Mouse (Mus musculus) fat pad, adult 2 months (tissue): ENCODE measurements around the gene Ssh3.

Experiments used
- DNase-seq: peaks from one replicate; pipeline ENCODE4 v3.0.0-alpha.2; 2011; ENCODE audit warnings: low read depth, low spot score; ENCODE audit errors: extremely low read depth

Gene Ssh3

DNA sequence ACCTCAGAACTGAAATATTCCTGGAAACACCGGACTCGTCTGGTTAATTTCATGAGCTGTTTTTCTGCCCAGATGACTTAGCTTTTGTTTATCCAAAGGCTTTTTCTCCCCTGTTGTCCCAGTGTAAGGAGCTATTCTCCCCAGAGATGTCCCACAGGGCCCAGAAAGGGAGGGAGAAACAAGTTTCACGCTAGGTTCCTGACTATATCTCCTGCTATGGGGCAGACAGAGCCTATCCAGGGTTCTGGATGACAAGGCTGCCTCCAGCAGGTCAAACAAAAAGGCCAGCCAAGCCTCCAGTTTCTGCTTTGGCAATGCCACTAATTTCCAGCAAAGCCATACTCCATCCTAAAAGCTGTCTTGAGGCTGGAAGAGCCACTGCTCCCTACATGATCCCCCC lies 51.1 kb downstream of the Ssh3 start:
- no peak for DNase-seq

GRCm38 (mm10) chr19:4217140-4217539 lies 51.8 kb downstream of the Ssh3 start:
- DNase-seq, result no peak

GRCm38 (mm10) chr19:4216041-4216685 lies 52.8 kb downstream of the Ssh3 start:
- no peak for DNase-seq

- DNase-seq, result no peak
Observed at GRCm38 (mm10) chr19:4215451-4215840, 53.5 kb downstream of the Ssh3 start.

- no peak for DNase-seq
Observed at GRCm38 (mm10) chr19:4214771-4215450, 54.1 kb downstream of the Ssh3 start.

DNA sequence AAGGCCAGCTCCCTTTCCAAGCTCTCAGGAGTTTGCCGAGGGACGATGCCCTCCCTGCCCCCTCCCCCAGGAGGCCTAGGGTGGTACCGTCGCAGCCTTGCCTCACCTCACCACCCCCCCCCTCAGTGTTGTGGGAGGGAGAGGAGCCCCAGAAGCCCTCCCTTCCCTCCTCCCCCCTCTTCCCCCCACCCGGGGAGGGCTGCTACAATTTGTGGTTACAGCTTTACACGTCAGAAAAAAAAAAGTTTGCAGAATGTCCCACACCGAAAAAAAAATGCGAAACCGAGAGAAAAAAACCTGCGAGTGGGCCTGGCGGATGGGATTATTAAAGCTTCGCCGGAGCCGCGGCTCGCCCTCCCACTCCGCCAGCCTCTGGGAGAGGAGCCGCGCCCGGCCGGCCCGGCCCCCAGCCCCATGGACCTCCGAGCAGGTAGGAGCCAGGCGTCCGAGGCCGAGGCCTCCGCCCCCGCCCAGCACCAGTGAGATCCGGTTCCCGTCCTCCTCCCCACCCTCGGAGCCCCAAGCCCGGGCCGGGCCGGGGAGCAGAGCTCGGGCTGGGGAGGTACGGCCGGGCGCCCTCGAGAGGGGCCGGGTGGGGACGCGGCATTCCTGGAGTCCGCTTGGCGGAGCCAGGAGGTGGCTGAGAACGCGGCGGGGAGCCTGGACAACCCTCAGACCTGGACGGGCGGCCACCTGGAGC lies 54.8 kb downstream of the Ssh3 start, which contains the start of the genes Clcf1 and AC109138.7:
Clcf1 (plus strand) TSS at position 168 of the 700 bp plus-strand sequence.
AC109138.7 (plus strand) TSS at position 287 of the 700 bp plus-strand sequence.
- no peak for DNase-seq

- DNase-seq, result no peak
Observed at GRCm38 (mm10) chr19:4213524-4213974, 55.4 kb downstream of the Ssh3 start.

- no peak for DNase-seq
Observed at GRCm38 (mm10) chr19:4211891-4212588, 56.9 kb downstream of the Ssh3 start.
